Mouse (Mus musculus) heart, postnatal 0 days (tissue): ENCODE measurements at regions not wholly inside any gene's neighbourhood (a gene's known extent, or its start where the extent isn't known, plus 50 kb on each side); places are given as distances from the start of the nearest gene placed in this dataset.

Source experiments
- CTCF ChIP-seq: IDR thresholded peaks from 2 replicates; pipeline ENCODE4 v1.5.1; 2016; ENCODE audit warnings: antibody characterized with exemption, control low read depth, low read depth
- EP300 ChIP-seq: IDR thresholded peaks from 2 replicates; pipeline ENCODE4 v1.6.1; 2016; ENCODE audit warnings: antibody characterized with exemption, low read depth

GRCm38 (mm10) chr14:102924674-102925073, 57.8 kb downstream of the Kctd12 start:
- TF ChIP-seq CTCF (no peak), EP300 (no peak)
